Mouse (Mus musculus): ENCODE results near the gene Upf3a. TPM values are rescaled to one million over a fixed set of nuclear protein-coding genes. Genes with fewer than 3 reads are reported as not detected.

The Upf3a gene
- total and polyA plus RNA-seq, 3 experiments, result 18.1 to 40.5 (median 25.0) TPM

- TF ChIP-seq NELFE (IDR thresholded peaks at IDR 0.05; ENCODE audit: low read depth, low read length), result no peak
- TF ChIP-seq BHLHE40 (IDR thresholded peaks at IDR 0.05; ENCODE audit: low read depth, low read length), result no peak
- TF ChIP-seq PAX5 (IDR thresholded peaks at IDR 0.05; ENCODE audit: low read length), result no peak
- TF ChIP-seq ZNF384 (IDR thresholded peaks at IDR 0.05; ENCODE audit: low read depth, low read length), result no peak
- TF ChIP-seq JUND (conservative IDR thresholded peaks at IDR 0.05; ENCODE audit: low read depth, low read length), result no peak
- TF ChIP-seq HCFC1 (IDR thresholded peaks at IDR 0.05; ENCODE audit: low read depth, low read length), result no peak
These were observed 27.3 kb upstream of the Upf3a start (continued) for GRCm38 (mm10) chr8:13757805-13758727.

- in situ Hi-C loops (cut with MboI; ENCODE audit: low pct_ligation_motif_present, low pct_unique_long_range_greater_than_20kb, low sequenced_read_pairs), result no loop called here
- no peak overlapping the region for H3K4me2 ChIP-seq (ENCODE audit: insufficient read depth, low read depth, poor library complexity, severe bottlenecking)
- H3K27ac ChIP-seq (ENCODE audit: insufficient read depth, low read depth), result no peak overlapping the region
- H3K27me3 ChIP-seq (replicated peaks), result no peaks in the 10 kb centered on the region
- no peaks in the 10 kb centered on the region for H3K4me1 ChIP-seq (ENCODE audit: control insufficient read depth in 1 of 2, insufficient read depth in 2 of 2)
- H3K36me3 ChIP-seq (replicated peaks in 1 of 2; ENCODE audit: control insufficient read depth in 1 of 2, insufficient read depth in 1 of 2, low read length in 1 of 2), result peaks cover 66 to 93% of the 10 kb centered on the region in 2 experiments
- no peak for DNase-seq (ENCODE audit: extremely low read depth)
- no peak overlapping the region for H3K4me3 ChIP-seq (replicated peaks in 1 of 3; ENCODE audit: low read depth in 2 of 3, low read length in 2 of 3, poor library complexity in 1 of 3)
- dilution Hi-C loops (cut with MboI; ENCODE audit: extremely low pct_ligation_motif_present, extremely low pct_unique_long_range_greater_than_20kb, low sequenced_read_pairs), result no loop called here
- no peaks in the 10 kb centered on the region for H3K79me2 ChIP-seq (replicated peaks; ENCODE audit: control insufficient read depth, extremely low read depth, insufficient read depth, poor library complexity, severe bottlenecking)
- TF ChIP-seq POLR2A (IDR thresholded peaks at IDR 0.05; ENCODE audit: low read depth, low read length), result no peak
- no peak for TF ChIP-seq SIN3A (IDR thresholded peaks at IDR 0.05; ENCODE audit: low read length)
- no peak for TF ChIP-seq MAFK (IDR thresholded peaks at IDR 0.05; ENCODE audit: insufficient replicate concordance, low read length)
- TF ChIP-seq ZMIZ1 (IDR thresholded peaks at IDR 0.05; ENCODE audit: low read depth, low read length), result no peak
- no peak for TF ChIP-seq JUN (IDR thresholded peaks at IDR 0.05; ENCODE audit: insufficient read depth, low read depth, low read length)
- no peak for TF ChIP-seq HCFC1 (IDR thresholded peaks at IDR 0.05; ENCODE audit: low read depth, low read length)
- TF ChIP-seq E2F4 (IDR thresholded peaks at IDR 0.05; ENCODE audit: insufficient replicate concordance, low read depth, low read length), result no peak
- TF ChIP-seq POLR2AphosphoS2 (IDR thresholded peaks at IDR 0.05; ENCODE audit: low read depth, low read length), result no peak
- no peak for TF ChIP-seq GABPA (IDR thresholded peaks at IDR 0.05; ENCODE audit: insufficient replicate concordance, low read depth, low read length)
- no peak for TF ChIP-seq RAD21 (IDR thresholded peaks at IDR 0.05; ENCODE audit: low read depth, low read length)
- no peak for TF ChIP-seq ZNF384 (IDR thresholded peaks at IDR 0.05; ENCODE audit: low read depth, low read length)
- no peak for TF ChIP-seq MAZ (IDR thresholded peaks at IDR 0.05; ENCODE audit: low read depth, low read length)
- TF ChIP-seq BHLHE40 (IDR thresholded peaks at IDR 0.05; ENCODE audit: low read depth, low read length), result no peak
- H3K9ac ChIP-seq (ENCODE audit: insufficient read depth, low read depth), result no peak overlapping the region
- H3K9me3 ChIP-seq (replicated peaks; ENCODE audit: low read length), result no peaks in the 10 kb centered on the region
These were observed 16.2 kb upstream of the Upf3a start for GRCm38 (mm10) chr8:13769206-13769605.

GRCm38 (mm10) chr8:13780536-13780935 lies 4.9 kb upstream of the Upf3a start:
- dilution Hi-C loops (cut with MboI; ENCODE audit: extremely low pct_ligation_motif_present, extremely low pct_unique_long_range_greater_than_20kb, low sequenced_read_pairs), result no loop called here
- H3K4me1 ChIP-seq (ENCODE audit: control insufficient read depth in 1 of 2, insufficient read depth in 2 of 2), result peaks cover 5 to 36% of the 10 kb centered on the region in 2 experiments; a peak in 3 of 4 replicates
- H3K4me3 ChIP-seq (replicated peaks in 1 of 3; ENCODE audit: low read depth in 2 of 3, low read length in 2 of 3, poor library complexity in 1 of 3), result no peak overlapping the region
- H3K36me3 ChIP-seq (replicated peaks in 1 of 2; ENCODE audit: control insufficient read depth in 1 of 2, insufficient read depth in 1 of 2, low read length in 1 of 2), result peaks cover 44 to 62% of the 10 kb centered on the region in 2 experiments
- H3K27me3 ChIP-seq (replicated peaks), result no peaks in the 10 kb centered on the region
- in situ Hi-C loops (cut with MboI; ENCODE audit: low pct_ligation_motif_present, low pct_unique_long_range_greater_than_20kb, low sequenced_read_pairs), result loop anchor here (10.0 kb wide), 1 partner anchor 104 kb away; no protein-coding TSS in a partner anchor
- TF ChIP-seq POLR2AphosphoS2 (IDR thresholded peaks at IDR 0.05; ENCODE audit: low read depth, low read length), result no peak
- TF ChIP-seq ETS1 (conservative IDR thresholded peaks at IDR 0.05; ENCODE audit: low read depth, low read length), result no peak
- no peak for TF ChIP-seq NELFE (IDR thresholded peaks at IDR 0.05; ENCODE audit: low read depth, low read length)
- no peak for TF ChIP-seq RAD21 (IDR thresholded peaks at IDR 0.05; ENCODE audit: low read depth, low read length)
- no peak for TF ChIP-seq MXI1 (IDR thresholded peaks at IDR 0.05; ENCODE audit: low read depth, low read length)
- no peak for TF ChIP-seq IRF4 (IDR thresholded peaks at IDR 0.05; ENCODE audit: low read depth, low read length)
- no peak for TF ChIP-seq MYC (IDR thresholded peaks at IDR 0.05; ENCODE audit: low read depth, low read length)
- TF ChIP-seq UBTF (IDR thresholded peaks at IDR 0.05; ENCODE audit: low read depth, low read length), result no peak
- no peak for TF ChIP-seq GABPA (IDR thresholded peaks at IDR 0.05; ENCODE audit: insufficient replicate concordance, low read depth, low read length)
- no peak for TF ChIP-seq MAZ (IDR thresholded peaks at IDR 0.05; ENCODE audit: low read depth, low read length)
- TF ChIP-seq USF1 (IDR thresholded peaks at IDR 0.05; ENCODE audit: low read depth, low read length), result no peak
- no peak for TF ChIP-seq MEF2A (IDR thresholded peaks at IDR 0.05; ENCODE audit: borderline replicate concordance, low read depth, low read length)
- no peak for TF ChIP-seq SIN3A (IDR thresholded peaks at IDR 0.05; ENCODE audit: low read length)
- no peak for TF ChIP-seq EP300 (IDR thresholded peaks at IDR 0.05; ENCODE audit: low read length)
- H3K4me2 ChIP-seq (ENCODE audit: insufficient read depth, low read depth, poor library complexity, severe bottlenecking), result no peak overlapping the region
- DNase-seq (ENCODE audit: extremely low read depth), result peak; percentile 42
- H3K9me3 ChIP-seq (replicated peaks; ENCODE audit: low read length), result no peaks in the 10 kb centered on the region
- no peak overlapping the region for H3K9ac ChIP-seq (ENCODE audit: insufficient read depth, low read depth)
- no peaks in the 10 kb centered on the region for H3K79me2 ChIP-seq (replicated peaks; ENCODE audit: control insufficient read depth, extremely low read depth, insufficient read depth, poor library complexity, severe bottlenecking)
- no peak overlapping the region for H3K27ac ChIP-seq (ENCODE audit: insufficient read depth, low read depth)
